Mouse (Mus musculus): Measurements from ENCODE around the gene Gigyf2.
"Not testable (repeated sequence)": the region's sequence is repeated elsewhere in the genome, so short reads cannot be mapped to it uniquely, and the experiment has no call there.

Gene Gigyf2

DNA sequence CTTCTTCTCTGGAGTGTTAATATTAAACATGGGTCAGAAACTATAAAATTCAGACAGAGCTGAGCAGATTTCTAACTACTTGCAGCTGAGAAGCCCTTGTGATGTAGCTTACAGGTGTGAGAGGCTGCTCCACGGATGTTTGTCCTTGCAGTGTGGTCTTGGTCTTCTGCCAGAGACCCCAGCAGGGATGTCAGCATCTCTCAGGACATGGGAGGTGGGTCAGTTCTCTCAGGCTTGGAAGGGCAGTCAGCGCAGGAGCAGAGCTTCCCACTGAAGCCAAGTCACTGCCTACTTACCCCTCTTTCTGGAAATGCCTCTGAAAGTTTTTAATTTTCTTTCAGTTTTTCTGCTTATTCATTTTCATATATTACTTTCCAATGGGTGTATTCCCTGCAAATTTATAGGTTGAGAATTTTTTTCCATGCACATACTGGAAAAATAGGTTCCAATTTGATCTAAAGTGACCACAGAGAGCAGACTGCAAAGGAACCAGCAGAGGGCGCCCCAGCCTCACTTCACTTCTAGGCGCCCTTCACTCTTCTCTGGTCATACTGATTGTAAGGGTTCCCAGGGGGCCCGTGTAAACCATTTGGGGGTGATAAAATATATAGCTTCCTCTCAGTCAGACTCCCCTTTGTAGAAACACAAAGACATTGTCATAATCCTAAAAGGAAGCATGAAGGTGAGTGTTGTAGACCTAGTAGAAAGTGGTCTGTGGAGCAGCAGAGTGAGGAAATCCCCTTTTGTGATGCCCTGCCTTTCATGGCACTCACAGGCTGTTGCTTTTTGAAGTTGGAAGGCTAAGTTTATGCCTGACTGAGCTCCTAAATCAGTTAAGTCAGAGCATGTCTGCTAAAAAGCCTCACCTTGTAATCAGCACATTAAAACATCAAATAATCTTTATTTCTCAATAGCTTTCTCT, 120.6 kb downstream of the Gigyf2 start:
- peak; percentile 84 for DNase-seq (ENCODE audit: low spot score)

DNA sequence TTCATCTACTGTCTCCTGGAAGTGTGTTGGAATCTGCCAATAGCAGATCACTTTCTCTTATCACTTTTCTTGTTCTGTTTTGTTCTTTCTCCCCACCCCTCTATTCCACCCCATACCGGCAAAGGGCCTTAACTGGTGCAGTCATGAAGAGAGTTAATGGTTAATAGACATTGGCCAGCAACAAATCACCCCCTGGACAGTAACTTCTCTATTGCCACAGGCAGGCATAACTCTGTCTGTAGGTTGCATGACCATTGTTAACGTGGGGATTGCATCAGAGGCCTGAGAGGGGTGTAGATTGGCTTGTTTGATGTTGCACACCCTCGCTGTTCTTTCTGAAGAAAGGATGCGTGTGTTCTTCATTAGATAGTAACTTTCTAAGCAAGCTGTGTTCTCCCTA, 122.6 kb downstream of the Gigyf2 start:
- DNase-seq (ENCODE audit: low spot score) = no peak

DNA sequence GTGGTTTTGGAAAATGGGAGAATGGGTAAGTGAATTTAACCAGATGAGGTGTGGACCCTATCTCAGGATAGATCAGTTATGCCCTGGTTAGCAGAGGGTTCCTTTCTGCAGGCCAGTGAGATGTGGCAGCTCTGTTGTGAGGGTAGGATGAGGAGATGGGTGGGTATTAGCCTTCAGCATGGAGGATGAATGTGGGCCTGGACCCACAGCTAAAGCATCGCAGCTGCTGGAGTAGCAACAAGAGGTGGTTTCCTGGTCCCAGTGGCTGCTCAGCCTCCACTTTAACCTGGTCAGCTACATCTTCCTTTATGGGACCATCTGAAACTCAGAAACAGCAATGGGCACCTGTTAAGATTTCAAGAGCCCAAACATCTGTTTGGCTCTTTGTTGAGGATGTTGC, 129.6 kb downstream of the Gigyf2 start:
- DNase-seq (ENCODE audit: low spot score) = no peak

DNA sequence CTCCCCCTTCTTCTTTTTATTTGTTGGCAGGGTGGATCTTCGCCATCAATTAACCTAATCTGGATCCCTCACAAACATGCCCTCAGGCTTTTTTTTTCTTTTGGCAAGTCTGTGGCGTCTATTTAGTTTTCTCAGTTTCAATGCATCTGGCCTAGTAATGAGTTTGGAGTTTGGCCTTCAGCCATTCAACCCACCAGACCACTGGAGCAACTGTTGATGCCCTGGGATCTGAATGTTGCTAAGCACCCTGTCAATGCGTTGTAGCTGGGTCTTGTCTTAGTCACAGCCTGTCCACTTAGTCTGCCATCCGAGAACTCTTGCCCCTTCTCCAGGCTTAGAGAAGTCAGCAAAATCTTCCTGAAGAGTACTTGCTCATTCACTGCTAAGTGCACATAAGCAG, 131.2 kb downstream of the Gigyf2 start:
- DNase-seq (ENCODE audit: low spot score) = no peak

DNA sequence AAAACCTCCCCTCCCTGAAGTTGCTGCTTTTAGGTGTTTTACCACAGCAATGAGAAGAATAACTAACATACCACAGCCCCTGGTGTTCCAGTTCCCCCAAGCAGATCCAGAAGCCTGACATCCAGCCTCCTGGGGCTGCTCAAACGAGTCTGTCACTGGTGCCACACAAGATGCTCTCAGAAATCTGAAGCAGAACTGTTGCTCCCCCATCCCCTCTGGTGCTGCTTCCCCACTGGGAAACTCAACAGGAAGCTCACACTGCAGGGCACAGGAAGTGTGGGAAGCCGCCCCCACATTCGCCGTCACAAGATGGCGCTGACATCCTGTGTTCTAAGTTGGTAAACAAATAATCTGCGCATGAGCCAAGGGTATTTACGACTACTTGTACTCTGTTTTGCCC, 133.1 kb downstream of the Gigyf2 start:
- DNase-seq (ENCODE audit: low spot score) = not testable (repeated sequence)

DNA sequence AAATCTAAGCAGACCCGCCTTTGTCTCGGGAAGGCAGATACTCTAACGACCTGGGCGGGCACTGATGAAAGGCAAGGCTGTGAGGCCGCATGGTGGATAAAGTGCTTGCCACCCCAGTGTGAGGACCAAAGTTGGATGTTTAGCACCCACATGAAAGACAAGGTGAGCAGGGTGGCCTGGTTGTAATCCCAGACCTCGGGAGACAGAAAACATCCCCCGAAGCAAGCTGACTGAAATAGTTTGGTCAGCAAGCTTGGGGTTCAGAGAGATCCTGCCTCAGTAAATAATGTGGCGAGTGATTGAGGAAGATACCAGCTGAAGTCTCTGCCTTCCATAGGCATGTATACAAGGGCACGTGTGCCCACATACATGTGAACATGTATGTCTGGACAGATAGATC, 140.7 kb downstream of the Gigyf2 start:
- no peak for DNase-seq (ENCODE audit: low spot score)

DNA sequence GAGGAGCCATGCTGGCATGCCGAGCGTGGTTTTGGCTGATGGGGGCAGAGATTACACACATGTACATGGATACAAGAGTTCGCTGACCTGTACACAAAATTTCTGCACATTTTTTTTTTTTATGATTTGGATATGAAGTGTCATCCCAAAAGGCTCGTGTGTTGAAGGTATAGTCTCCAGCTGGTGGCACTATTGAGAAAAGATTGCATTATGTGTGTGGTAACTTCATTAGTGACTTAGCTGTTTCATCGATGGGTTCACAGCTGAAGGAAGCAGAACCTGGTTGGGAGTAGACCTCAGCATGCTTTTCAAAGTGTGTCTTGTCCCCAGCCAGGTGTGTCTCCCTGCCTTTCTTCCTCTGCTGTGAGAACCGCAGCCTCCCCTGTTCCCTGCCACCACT, 141.5 kb downstream of the Gigyf2 start:
- DNase-seq (ENCODE audit: low spot score) = no peak

DNA sequence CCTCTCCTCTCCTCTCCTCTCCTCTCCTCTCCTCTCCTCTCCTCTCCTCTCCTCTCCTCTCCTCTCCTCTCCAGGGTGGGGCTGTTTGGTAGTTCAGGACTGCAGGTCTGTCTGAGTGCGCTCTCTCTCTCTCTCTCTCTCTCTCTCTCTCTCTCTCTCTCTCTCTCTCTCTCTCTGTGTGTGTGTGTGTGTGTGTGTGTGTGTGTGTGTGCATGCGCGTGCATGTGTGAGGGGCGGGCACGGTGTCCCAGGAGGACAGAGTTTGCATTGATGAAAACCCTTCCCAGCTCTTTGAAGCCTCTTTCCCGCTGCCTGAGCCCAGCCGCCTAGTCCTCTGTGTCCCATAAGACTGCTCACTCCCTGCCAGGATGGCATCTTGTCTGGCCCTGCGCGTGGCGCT, 143.2 kb downstream of the Gigyf2 start, which contains the start of gene Snorc:
Gene Snorc, plus strand, starts transcription at position 301 of the 400 bp plus-strand sequence.
- not testable (repeated sequence) for DNase-seq (ENCODE audit: low spot score)

DNA sequence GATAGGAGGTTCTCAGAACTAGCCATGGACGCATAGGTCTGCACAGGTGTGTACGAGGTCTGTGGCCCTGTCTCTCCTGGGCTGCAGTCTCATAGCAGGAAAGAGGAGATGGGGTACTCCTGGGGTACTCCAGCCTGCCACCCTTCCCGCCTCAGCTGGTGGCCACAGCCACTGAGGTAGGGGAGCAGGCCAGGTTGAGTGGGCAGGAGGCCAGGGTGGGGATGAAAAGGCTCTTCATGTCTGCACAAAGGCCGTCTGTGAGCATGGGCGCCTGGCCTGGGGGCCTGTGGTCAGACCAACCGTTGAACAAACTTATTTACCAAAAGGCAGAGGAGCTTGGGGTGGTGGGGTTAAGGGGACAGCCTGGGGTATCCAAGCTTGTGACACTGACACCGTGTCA, 145.1 kb downstream of the Gigyf2 start:
- no peak for DNase-seq (ENCODE audit: low spot score)

DNA sequence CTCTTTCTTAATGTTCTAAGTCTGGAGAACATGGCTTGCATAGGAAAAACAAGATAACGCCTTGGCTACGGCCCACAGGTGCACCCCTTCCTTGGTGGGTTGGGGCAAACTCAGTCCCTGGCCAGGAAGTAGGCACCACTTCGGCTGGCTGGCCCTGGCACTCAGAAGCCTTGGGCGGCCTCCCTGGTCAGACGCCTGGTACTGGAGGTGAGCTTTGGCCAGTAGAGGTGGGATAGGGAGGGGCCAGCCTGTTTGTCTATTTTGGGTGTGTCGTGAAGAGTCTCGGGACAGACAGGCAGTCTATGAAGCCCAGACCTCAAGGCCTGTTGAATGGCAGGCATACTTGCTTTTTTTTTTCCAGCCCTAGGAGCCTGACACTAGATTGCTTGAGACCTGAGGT, 145.8 kb downstream of the Gigyf2 start:
- DNase-seq (ENCODE audit: low spot score) = no peak

DNA sequence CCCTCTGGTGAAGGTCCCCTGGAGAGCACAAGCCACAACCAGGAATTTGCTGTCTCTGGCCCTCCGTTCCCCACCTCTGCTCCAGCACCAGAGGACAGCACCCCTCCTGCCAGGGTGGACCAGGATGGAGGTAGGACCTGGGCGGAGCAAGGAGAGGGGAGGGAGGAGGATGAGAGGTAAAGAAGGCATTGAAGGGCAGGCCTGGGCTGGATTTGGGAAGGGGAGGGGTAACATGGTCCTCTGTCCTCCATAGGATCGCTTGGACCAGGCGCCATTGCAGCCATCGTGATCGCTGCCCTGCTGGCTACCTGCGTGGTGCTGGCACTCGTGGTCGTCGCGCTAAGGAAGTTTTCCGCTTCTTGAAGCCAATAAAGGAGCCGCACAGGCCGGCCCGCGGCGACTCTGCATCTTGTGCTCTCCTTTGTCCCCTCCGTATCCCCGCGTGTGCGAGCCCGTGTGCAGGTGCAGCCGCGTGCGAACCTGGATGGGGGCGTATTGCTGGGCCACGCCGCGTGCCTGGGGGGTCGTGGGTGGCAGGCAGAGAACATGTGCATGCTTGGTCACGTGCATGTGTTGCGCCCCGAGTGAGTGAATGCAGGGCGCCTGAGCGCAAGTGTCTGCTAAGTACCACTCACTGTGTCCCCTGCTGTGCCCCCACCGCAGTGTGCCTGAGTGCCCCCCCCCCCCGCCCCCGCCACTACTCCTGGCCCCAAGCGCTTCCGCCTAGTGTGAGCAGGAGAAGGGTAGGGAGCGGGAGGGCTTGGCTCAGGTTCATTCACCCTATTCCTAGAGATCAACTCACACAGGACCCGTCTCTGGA, 148.5 kb downstream of the Gigyf2 start:
- no peak for DNase-seq (ENCODE audit: low spot score)

DNA sequence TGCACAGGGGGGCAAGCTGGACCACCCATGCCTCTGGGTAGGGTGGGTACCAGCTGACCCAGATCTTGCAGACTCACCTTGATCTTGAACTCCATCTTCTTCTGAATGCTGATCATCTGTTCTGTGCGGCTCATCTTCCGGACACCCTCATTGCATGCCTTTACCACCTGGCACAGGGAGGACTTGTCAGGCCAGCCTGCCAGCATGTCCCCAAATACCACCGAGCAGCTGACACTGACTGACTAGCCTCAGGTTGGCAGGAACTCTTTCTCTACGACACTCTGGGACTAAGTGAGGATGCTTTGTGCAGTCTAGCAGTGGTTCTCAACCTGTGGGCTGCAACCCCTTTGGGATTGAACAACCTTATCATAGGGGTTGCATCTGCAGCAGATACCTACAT, 155.7 kb downstream of the Gigyf2 start:
- no peak for DNase-seq (ENCODE audit: low spot score)

DNA sequence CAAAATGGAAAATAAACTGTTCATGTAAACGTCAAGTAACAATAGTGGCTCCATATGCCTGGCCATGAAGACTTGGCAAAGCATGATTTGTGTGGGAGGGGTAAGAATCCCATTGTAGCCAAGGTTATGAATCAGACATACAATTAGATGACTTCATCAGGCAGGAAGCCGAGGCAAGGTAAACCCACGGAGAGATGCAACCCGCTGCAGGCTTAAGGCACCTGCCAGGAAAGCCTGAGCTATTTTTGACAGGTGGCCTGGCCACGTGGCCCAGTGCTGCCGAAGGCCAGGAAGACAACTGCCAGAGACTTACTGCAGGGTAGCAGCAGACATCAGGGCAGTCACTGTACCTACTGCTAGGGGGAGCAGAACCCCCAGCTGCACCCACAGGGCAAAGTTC, 159.6 kb downstream of the Gigyf2 start:
- DNase-seq (ENCODE audit: low spot score) = no peak

DNA sequence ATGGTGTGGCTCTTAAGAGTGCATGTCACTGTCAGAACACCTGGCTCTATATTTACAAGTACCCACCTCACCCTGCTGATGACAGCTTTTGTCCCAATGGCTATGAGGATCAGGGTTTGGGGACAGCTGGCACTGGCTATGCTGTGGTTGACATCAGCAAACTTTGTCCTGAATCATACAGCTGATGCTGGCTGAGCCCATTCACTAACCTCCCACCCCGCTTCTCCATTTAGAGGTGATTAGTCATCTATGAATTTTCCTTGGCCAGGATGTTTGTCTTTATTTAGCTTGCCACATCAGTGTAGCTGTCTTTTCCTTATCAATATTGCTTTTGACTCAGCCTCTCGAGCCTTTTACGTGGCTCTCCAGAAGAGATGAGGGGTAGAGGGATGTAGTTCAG, 165.5 kb downstream of the Gigyf2 start:
- DNase-seq (ENCODE audit: low spot score) = no peak

DNA sequence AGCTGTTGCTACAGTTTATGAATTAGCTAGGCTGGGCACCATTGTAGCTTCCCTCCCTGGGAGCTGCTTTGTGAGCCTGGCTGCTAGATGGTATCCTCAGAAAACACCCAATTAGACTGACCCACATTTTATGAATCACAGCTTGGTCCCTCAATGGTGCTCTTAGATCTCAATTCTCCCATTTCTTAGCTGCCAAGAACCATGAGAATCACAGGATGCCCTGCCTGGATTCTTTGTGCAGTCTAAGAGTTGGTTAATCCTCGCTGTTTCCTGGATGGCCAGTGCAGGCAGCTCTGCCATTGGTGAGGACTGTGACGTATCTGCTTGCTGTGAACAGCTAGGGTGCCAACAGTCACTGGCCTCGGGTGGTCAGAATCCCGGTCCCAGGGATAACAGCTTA, 166.7 kb downstream of the Gigyf2 start:
- DNase-seq (ENCODE audit: low spot score) = no peak

All from testis, postnatal 10 days (tissue).